Mouse (Mus musculus): ENCODE results near the gene Zfp114.

Zfp114 gene

GRCm38 (mm10) chr7:24174618-24175336, at the start of gene Zfp114:
Gene Zfp114 (plus strand): TSS chr7:24175060.
- peak; percentile 24 for DNase-seq (ENCODE audit: low read depth)

GRCm38 (mm10) chr7:24133425-24133995, 41.4 kb upstream of the Zfp114 start:
- no peak for DNase-seq (ENCODE audit: low read depth)

- peak; percentile 92 for DNase-seq (ENCODE audit: low read depth)
Observed at GRCm38 (mm10) chr7:24133996-24134828, 40.6 kb upstream of the Zfp114 start, which contains the start of gene Zfp235. Gene Zfp235 (plus strand): TSS chr7:24134169.

DNA sequence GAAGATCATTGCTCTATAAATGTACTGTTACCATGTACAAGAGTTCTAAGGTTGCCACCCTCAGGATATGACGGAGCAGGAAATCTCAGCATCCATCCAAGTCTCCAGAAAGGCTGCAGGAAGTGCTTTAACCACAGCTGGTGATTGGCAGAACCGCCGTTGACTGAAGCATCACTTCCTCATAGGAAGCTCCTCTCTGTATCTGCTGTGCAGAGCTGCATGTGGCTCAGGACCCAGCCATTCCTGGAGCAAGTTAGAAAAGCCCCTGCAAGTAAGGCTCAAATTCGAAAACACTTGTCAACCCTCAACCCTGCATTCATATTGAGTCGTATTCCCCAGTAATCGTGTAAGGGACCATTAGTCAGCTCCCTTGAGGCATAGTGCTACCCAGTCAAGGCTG, 32.3 kb upstream of the Zfp114 start:
- peak; percentile 18 for DNase-seq (ENCODE audit: low read depth)

GRCm38 (mm10) chr7:24153272-24153671, 21.6 kb upstream of the Zfp114 start:
- DNase-seq (ENCODE audit: low read depth) = peak; percentile 41

DNA sequence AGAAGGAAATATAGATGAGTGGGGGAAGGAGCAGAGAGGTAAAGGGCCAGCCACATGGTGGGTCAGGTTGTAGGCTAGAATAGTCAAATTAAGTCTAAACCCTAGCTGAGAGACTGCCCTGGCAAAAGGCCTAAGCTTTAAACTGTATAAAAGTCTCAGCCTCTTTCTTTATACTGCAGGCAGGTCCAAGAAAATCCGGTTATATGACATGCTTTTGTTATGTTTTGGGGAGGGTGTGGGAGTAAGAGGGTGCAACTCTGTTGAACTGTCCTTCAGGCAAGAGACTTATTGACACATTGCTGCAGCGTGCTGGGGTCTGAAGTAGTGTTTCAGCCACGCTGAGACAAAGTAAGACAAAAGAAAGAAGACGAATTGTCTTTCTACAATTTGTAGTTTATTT, 2.7 kb upstream of the Zfp114 start:
- DNase-seq (ENCODE audit: low read depth) = no peak

DNA sequence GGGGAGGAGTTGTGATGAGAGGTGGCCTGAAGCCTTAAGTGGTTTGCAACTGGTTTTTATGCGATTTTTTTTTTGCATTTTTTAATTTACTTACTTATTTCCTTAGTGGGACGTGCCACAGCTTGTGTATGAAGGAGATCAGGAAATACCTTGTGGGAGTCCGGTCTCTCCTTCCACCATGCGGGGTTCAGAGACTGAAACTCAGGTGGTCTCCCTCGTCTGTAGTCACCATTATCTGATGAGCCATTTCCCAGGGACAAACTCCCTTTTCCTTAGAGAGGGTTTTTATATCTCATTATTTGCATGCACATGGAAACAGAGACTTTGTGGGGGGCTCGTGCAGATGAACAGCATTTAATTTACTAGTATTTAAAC, 464 bp downstream of the Zfp114 start:
- DNase-seq (ENCODE audit: low read depth) = no peak

DNA sequence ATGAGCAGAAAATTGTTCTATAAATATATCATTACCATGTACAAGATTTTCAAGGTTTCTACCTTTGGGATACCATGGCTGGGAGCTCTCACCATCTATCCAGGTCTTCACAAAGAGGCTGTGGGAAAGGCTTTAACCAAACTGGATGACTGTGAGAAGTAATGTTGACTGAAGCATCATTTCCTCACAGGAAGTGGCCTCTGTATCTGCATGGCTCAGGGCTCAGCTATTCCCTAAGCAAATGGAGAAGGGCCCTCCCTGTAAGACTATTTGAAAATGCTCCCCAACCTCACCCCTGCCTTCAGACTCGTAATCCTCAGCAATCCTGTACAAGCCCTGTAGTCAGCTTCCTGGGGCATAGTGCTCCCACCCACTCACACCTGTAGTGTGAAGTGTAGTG, 12.8 kb downstream of the Zfp114 start:
- no peak for DNase-seq (ENCODE audit: low read depth)

DNA sequence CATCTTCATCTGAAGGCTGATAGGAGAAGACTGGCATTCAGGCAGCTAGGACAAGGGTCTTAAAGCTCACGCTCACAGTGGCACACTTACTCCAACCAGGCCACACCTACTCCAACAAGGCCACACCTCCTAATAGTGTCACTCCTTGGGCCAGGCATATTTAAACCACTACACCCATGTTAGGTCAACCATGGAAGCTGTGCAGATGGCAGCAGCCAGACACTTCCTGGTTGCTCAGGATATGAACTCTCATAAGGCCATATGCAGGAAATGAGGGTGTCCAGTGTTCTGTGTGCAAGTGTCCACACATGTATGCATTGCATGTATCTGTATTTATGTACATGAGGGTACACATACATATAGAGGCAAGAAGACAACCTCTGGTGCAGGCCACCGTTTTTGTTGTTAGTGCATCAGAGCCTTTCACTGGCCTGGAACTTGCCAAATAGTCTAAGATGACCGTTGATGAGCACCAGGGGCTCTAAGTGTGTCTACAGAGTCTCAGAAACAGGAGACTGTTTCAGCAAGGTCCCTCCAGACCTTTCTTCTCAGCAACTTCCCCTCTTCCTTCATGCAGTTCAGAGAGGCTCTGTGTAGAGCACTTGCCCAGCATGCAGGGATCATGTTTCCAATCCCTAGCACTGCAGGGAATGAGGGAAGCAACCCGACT, 14.2 kb downstream of the Zfp114 start:
- DNase-seq (ENCODE audit: low read depth) = no peak

DNA sequence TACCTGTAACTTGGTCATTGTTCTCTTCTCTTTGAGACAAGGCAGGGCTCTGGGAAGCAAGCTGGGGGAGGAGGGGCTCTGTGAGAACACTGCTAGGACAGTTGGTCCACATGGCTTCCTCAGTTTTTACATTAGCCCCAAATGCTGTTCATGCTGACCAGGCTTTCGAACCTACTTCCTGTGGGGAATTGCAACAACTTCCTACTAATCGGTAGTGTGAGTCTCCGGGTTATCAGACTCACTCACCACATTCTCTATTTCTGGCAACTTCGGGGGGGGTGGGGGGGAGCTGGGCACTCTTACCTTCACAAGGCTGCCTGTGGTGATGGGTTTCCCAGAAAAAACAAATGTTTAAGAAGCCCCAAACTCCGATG, 14.7 kb downstream of the Zfp114 start:
- DNase-seq (ENCODE audit: low read depth) = no peak

DNA sequence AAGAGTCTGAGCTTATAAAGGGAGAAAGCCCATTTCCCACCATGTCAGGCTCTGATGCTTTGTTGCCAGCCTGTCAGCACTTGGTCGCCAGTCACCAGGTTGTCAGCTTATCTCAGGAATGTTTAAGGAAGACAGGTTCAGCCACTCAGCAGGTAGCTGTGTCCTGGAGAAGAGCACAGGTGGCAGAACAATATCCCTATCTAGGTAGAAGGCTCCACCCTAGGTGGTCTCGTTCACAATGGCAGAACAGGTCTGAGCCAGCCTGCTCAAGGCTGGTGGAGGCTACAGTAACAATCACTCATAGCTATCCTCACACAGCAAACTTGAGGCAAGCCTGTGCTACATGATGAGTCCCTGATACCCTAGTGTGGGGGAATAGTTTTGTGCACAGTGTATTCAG, 16.5 kb downstream of the Zfp114 start:
- DNase-seq (ENCODE audit: low read depth) = no peak

DNA sequence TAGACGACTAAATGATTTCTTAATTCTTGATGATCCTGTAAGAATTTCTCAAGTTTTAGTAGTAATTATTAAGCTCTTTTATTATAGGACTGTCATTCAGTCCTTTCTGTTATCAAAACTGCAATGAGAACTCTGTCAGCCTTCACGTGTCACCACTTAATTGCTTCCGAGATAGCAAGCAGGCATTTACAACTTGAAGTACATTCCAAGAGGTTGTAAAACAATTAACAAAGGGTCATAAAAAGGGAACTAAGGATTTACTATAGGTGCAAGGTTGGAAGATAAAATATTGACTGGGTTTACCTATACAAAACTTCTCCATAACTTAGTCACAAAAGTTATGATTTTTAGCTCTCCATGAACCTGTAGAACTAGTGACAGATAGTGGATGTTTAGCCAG, 18.3 kb downstream of the Zfp114 start:
- DNase-seq (ENCODE audit: low read depth) = no peak

GRCm38 (mm10) chr7:24196961-24197360, 22.1 kb downstream of the Zfp114 start:
- no peak for DNase-seq (ENCODE audit: low read depth)

DNA sequence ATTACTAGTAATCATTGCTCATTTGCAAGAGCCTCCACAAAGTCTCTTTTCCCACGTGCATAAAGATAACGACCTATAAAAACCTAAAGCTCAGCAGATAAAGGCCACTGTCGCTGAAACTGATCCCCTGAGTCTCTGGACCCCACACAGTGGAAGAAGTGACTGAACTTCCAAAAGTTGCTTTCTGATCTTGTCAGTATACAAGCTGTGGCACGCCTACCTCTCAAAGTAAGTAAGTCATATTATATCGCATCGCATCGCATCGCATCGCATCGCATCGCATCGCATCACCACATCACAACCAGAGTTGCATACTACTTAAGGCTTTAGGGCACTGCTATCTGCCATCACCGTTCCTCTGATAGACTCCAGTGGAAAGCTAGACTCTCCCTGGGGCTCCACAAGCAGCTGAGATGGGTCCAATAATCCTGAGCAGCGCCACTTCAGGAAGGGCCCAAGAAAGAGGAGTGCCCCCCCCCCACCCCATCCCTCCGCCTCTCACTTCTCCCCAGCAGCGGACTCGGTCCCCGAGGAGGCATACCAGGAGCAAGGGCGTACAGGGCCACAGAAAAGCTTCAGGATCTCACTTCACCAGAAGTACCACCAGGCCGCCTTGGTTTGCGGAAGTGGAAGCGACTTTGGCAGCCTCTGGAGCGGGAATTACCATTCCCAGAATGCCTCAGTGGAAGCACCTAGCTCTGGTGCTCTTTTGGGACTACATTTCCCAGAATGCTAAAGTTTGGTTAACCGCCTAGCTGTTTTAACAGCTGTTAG, 32.8 kb downstream of the Zfp114 start:
- DNase-seq (ENCODE audit: low read depth) = peak; percentile 9

DNA sequence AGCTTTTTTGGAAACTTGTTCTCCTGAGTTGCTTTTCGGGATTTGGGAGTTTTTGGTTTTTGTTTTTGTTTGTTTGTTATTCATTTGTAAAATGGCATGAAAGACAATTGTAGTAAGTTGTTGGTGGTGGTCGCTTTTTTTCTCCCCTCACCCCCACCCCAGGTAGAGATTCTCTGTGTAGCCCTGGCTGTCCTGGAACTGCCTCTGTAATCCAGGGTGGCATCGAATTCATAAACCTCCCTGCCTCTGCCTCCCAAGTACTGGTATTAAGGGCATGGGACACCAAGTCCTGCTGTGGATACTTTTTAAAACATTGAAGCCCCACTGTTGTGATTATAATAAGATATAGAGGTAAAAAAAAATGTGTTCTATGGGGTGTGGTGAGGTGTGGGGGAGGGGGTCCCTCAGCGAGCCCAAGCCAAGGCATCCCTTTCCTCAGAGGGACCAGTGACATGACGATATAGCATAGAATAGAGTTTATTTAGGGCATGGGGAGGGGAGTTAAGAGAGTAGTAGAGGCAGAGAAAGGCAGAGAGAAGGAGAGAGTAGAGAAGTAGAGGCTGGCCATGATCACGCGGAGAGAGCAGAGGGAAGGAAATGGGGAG, 33.5 kb downstream of the Zfp114 start:
- DNase-seq (ENCODE audit: low read depth) = no peak

DNA sequence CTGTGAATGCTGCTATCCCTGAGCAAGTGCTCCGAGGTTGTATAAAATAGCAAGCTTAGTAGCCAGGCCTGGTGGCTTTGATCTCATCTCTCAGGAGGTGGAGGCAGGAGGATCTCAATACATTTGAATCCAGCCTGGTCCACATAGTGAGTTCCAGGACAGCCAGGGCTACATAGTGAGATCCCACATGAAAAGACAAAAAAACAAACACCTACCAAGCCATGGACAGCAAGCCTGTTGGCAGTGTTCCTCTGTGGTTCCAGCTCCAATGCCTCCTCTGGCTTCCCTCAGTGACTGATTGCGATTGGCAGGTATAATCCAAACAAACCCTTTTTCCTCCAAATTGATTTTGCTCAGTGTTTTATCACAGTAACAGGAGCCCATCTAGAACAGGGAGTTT, 35.4 kb downstream of the Zfp114 start:
- DNase-seq (ENCODE audit: low read depth) = no peak

DNA sequence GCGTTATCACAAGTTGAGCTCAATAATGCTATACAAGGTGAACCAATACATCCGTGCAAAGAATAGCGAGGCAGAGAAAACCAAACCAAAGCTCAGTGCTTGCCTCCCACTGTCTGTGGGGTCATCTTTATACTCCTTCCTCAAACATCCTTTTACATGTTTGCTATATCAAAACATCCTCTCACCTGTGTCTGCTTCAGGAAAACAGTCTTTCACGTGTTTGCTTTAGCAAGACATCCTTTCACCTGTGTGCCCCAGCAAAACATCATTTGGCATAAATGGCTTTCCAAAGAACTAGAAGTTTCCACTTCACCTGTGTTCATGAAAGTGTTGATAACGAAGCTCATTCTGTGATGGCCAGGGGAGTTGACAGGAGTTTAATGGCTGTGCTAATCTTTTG, 36.5 kb downstream of the Zfp114 start, which contains the start of gene Zfp111:
Gene Zfp111 (minus strand): TSS at position 101 of the 400 bp plus-strand sequence.
- DNase-seq (ENCODE audit: low read depth) = no peak
